Mouse (Mus musculus): ENCODE data around the gene Fer1l4. TPM values are rescaled to one million over a fixed set of nuclear protein-coding genes. Genes with fewer than 3 reads are reported as not detected.

Gene Fer1l4
- total and polyA plus RNA-seq, 3 experiments = not detected

DNA sequence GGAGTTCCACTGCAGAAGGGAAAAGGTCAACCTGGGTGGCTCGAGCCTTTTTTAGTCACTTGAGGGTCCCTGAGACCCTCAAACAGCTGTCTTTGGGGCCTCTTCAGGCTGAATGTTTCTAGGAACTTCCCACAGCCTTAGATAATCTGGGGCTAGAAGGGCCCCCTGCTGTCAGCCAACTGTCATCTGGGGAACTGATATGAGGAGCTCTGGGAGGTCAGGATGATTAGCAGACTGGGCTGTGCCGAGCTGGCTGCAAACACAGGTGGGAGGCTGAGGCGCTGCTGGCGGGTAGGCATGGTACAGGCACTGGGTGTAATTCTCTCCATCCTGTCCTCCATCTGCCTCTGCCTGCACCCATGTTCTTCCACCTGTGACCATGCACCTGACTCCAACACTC, 63.7 kb downstream of the Fer1l4 start:
- no peaks in the 10 kb centered on the region for H3K9me3 ChIP-seq (replicated peaks; ENCODE audit: low read length)
- H3K4me3 ChIP-seq (replicated peaks in 1 of 3; ENCODE audit: low read depth in 2 of 3, low read length in 2 of 3, poor library complexity in 1 of 3) = no peak overlapping the region
- dilution Hi-C loops (cut with MboI; ENCODE audit: extremely low pct_ligation_motif_present, extremely low pct_unique_long_range_greater_than_20kb, low sequenced_read_pairs) (no loop called here), in situ Hi-C loops (cut with MboI; ENCODE audit: low pct_ligation_motif_present, low pct_unique_long_range_greater_than_20kb, low sequenced_read_pairs) (loop anchor here (25.0 kb wide), 1 partner anchor 298 kb away; no protein-coding TSS in a partner anchor)
- no peak overlapping the region for H3K9ac ChIP-seq (ENCODE audit: insufficient read depth, low read depth)
- H3K4me1 ChIP-seq (ENCODE audit: control insufficient read depth in 1 of 2, insufficient read depth in 2 of 2) = no peaks in the 10 kb centered on the region
- H3K36me3 ChIP-seq (replicated peaks in 1 of 2; ENCODE audit: control insufficient read depth in 1 of 2, insufficient read depth in 1 of 2, low read length in 1 of 2) = peaks cover 87 to 97% of the 10 kb centered on the region in 2 experiments
- H3K27ac ChIP-seq (ENCODE audit: insufficient read depth, low read depth) = no peak overlapping the region
- H3K27me3 ChIP-seq (replicated peaks) = no peaks in the 10 kb centered on the region
- DNase-seq (ENCODE audit: extremely low read depth) = no peak
- H3K79me2 ChIP-seq (replicated peaks; ENCODE audit: control insufficient read depth, extremely low read depth, insufficient read depth, poor library complexity, severe bottlenecking) = no peaks in the 10 kb centered on the region
- TF ChIP-seq ZNF384 (IDR thresholded peaks at IDR 0.05; ENCODE audit: low read depth, low read length) = no peak
- no peak for TF ChIP-seq ZKSCAN1 (IDR thresholded peaks at IDR 0.05; ENCODE audit: borderline replicate concordance, low read depth, low read length)
- TF ChIP-seq EP300 (IDR thresholded peaks at IDR 0.05; ENCODE audit: low read length) = no peak
- no peak for TF ChIP-seq HCFC1 (IDR thresholded peaks at IDR 0.05; ENCODE audit: low read depth, low read length)
- H3K4me2 ChIP-seq (ENCODE audit: insufficient read depth, low read depth, poor library complexity, severe bottlenecking) = no peak overlapping the region

DNA sequence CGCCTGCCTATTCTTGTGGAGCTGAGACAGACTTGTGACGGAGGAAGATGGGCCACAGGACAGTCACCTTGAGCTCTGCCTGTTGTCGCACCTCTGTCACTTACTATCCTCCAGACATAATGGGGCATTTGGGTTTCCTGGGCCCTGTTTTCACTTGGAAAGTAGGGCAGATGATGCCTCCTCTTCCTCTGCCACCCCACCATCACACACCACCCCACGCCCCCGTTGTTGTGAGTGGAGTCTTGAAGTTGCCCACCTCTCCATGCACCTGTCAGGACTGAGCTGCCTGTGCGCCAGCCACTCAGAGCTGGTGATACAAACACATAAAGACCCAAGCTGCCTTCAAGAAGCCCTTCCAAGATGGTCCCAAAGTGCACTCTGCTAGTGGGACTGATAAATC, 65.6 kb downstream of the Fer1l4 start:
- dilution Hi-C loops (cut with MboI; ENCODE audit: extremely low pct_ligation_motif_present, extremely low pct_unique_long_range_greater_than_20kb, low sequenced_read_pairs) = no loop called here
- H3K27ac ChIP-seq (ENCODE audit: insufficient read depth, low read depth) = no peak overlapping the region
- H3K36me3 ChIP-seq (replicated peaks in 1 of 2; ENCODE audit: control insufficient read depth in 1 of 2, insufficient read depth in 1 of 2, low read length in 1 of 2) = peaks cover 82 to 94% of the 10 kb centered on the region in 2 experiments

DNA sequence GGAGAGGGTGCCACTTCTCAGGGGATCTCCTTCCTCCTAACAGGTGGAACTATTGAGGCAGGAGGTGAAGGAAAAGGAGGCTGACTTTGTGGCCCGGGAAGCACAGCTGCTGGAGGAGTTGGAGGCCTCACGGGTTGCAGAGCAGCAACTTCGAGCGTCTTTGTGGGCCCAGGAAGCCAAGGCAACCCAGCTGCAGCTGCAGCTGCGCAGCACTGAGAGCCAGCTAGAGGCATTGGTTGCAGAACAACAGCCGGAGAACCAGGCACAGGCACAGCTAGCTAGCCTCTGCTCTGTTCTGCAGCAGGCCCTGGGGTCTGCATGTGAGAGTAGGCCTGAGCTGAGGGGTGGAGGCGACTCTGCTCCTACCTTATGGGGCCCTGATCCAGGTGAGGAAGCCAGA, 67.0 kb downstream of the Fer1l4 start:
- in situ Hi-C loops (cut with MboI; ENCODE audit: low pct_ligation_motif_present, low pct_unique_long_range_greater_than_20kb, low sequenced_read_pairs) (loop anchor here (25.0 kb wide), 1 partner anchor 302 kb away; no protein-coding TSS in a partner anchor), dilution Hi-C loops (cut with MboI; ENCODE audit: extremely low pct_ligation_motif_present, extremely low pct_unique_long_range_greater_than_20kb, low sequenced_read_pairs) (no loop called here)
- TF ChIP-seq SIN3A (IDR thresholded peaks at IDR 0.05; ENCODE audit: low read length) (no peak), E2F4 (IDR thresholded peaks at IDR 0.05; ENCODE audit: insufficient replicate concordance, low read depth, low read length) (no peak), UBTF (IDR thresholded peaks at IDR 0.05; ENCODE audit: low read depth, low read length) (no peak), CHD1 (IDR thresholded peaks at IDR 0.05; ENCODE audit: low read depth, low read length) (no peak), CHD2 (IDR thresholded peaks at IDR 0.05; ENCODE audit: low read length) (no peak), MAZ (IDR thresholded peaks at IDR 0.05; ENCODE audit: low read depth, low read length) (no peak), MAFK (IDR thresholded peaks at IDR 0.05; ENCODE audit: insufficient replicate concordance, low read length) (no peak), NELFE (IDR thresholded peaks at IDR 0.05; ENCODE audit: low read depth, low read length) (no peak), USF2 (conservative IDR thresholded peaks at IDR 0.05; ENCODE audit: low read depth, low read length) (no peak), TBP (conservative IDR thresholded peaks at IDR 0.05; ENCODE audit: low read depth, low read length) (no peak), SMC3 (IDR thresholded peaks at IDR 0.05; ENCODE audit: low read depth, low read length) (no peak), ZKSCAN1 (IDR thresholded peaks at IDR 0.05; ENCODE audit: borderline replicate concordance, low read depth, low read length) (no peak), KAT2A (IDR thresholded peaks at IDR 0.05; ENCODE audit: insufficient replicate concordance, low read length) (no peak), POLR2AphosphoS2 (IDR thresholded peaks at IDR 0.05; ENCODE audit: low read depth, low read length) (no peak), HCFC1 (IDR thresholded peaks at IDR 0.05; ENCODE audit: low read depth, low read length) (no peak), RAD21 (IDR thresholded peaks at IDR 0.05; ENCODE audit: low read depth, low read length) (no peak), EP300 (IDR thresholded peaks at IDR 0.05; ENCODE audit: low read length) (no peak), USF1 (IDR thresholded peaks at IDR 0.05; ENCODE audit: low read depth, low read length) (no peak), ZNF384 (IDR thresholded peaks at IDR 0.05; ENCODE audit: low read depth, low read length) (no peak)
- Histone ChIP-seq H3K4me3 (replicated peaks in 1 of 3; ENCODE audit: low read depth in 2 of 3, low read length in 2 of 3, poor library complexity in 1 of 3) (no peak overlapping the region), H3K79me2 (replicated peaks; ENCODE audit: control insufficient read depth, extremely low read depth, insufficient read depth, poor library complexity, severe bottlenecking) (no peaks in the 10 kb centered on the region; the same call in 1 of the 2 replicates), H3K9ac (ENCODE audit: insufficient read depth, low read depth) (no peak overlapping the region), H3K36me3 (replicated peaks in 1 of 2; ENCODE audit: control insufficient read depth in 1 of 2, insufficient read depth in 1 of 2, low read length in 1 of 2) (peaks cover 77 to 93% of the 10 kb centered on the region in 2 experiments), H3K4me1 (ENCODE audit: control insufficient read depth in 1 of 2, insufficient read depth in 2 of 2) (peaks cover 0 to 3% of the 10 kb centered on the region in 2 experiments; a peak in 1 of 4 replicates), H3K27me3 (replicated peaks) (no peaks in the 10 kb centered on the region), H3K4me2 (ENCODE audit: insufficient read depth, low read depth, poor library complexity, severe bottlenecking) (no peak overlapping the region), H3K9me3 (replicated peaks; ENCODE audit: low read length) (no peaks in the 10 kb centered on the region), H3K27ac (ENCODE audit: insufficient read depth, low read depth) (no peak overlapping the region)
- no peak for DNase-seq (ENCODE audit: extremely low read depth)

More for the DNA sequence above, 65.6 kb downstream of the Fer1l4 start:
- Histone ChIP-seq H3K9ac (ENCODE audit: insufficient read depth, low read depth) (no peak overlapping the region), H3K79me2 (replicated peaks; ENCODE audit: control insufficient read depth, extremely low read depth, insufficient read depth, poor library complexity, severe bottlenecking) (no peaks in the 10 kb centered on the region; the same call in 1 of the 2 replicates), H3K4me3 (replicated peaks in 1 of 3; ENCODE audit: low read depth in 2 of 3, low read length in 2 of 3, poor library complexity in 1 of 3) (no peak overlapping the region), H3K4me2 (ENCODE audit: insufficient read depth, low read depth, poor library complexity, severe bottlenecking) (no peak overlapping the region), H3K9me3 (replicated peaks; ENCODE audit: low read length) (no peaks in the 10 kb centered on the region), H3K27me3 (replicated peaks) (no peaks in the 10 kb centered on the region), H3K4me1 (ENCODE audit: control insufficient read depth in 1 of 2, insufficient read depth in 2 of 2) (no peaks in the 10 kb centered on the region)
- in situ Hi-C loops (cut with MboI; ENCODE audit: low pct_ligation_motif_present, low pct_unique_long_range_greater_than_20kb, low sequenced_read_pairs) = loop anchor here (25.0 kb wide), 1 partner anchor 300 kb away; no protein-coding TSS in a partner anchor
- no peak for DNase-seq (ENCODE audit: extremely low read depth)
- TF ChIP-seq USF1 (IDR thresholded peaks at IDR 0.05; ENCODE audit: low read depth, low read length) = no peak
- TF ChIP-seq CHD2 (IDR thresholded peaks at IDR 0.05; ENCODE audit: low read length) = no peak
- no peak for TF ChIP-seq EP300 (IDR thresholded peaks at IDR 0.05; ENCODE audit: low read length)
- TF ChIP-seq CHD1 (IDR thresholded peaks at IDR 0.05; ENCODE audit: low read depth, low read length) = no peak
- TF ChIP-seq UBTF (IDR thresholded peaks at IDR 0.05; ENCODE audit: low read depth, low read length) = no peak
- no peak for TF ChIP-seq MAFK (IDR thresholded peaks at IDR 0.05; ENCODE audit: insufficient replicate concordance, low read length)
- no peak for TF ChIP-seq GABPA (IDR thresholded peaks at IDR 0.05; ENCODE audit: insufficient replicate concordance, low read depth, low read length)
- no peak for TF ChIP-seq PAX5 (IDR thresholded peaks at IDR 0.05; ENCODE audit: low read length)
- TF ChIP-seq IRF4 (IDR thresholded peaks at IDR 0.05; ENCODE audit: low read depth, low read length) = no peak
- TF ChIP-seq MYC (IDR thresholded peaks at IDR 0.05; ENCODE audit: low read depth, low read length) = no peak
- no peak for TF ChIP-seq SMC3 (IDR thresholded peaks at IDR 0.05; ENCODE audit: low read depth, low read length)
- TF ChIP-seq USF2 (conservative IDR thresholded peaks at IDR 0.05; ENCODE audit: low read depth, low read length) = no peak
- TF ChIP-seq CTCF (conservative IDR thresholded peaks at IDR 0.05 in 1 of 2, IDR thresholded peaks at IDR 0.05 in 1 of 2; ENCODE audit: low read depth in 2 of 2, low read length in 2 of 2) = no peak
- TF ChIP-seq RCOR1 (conservative IDR thresholded peaks at IDR 0.05; ENCODE audit: low read depth, low read length) = no peak
- no peak for TF ChIP-seq ETS1 (conservative IDR thresholded peaks at IDR 0.05; ENCODE audit: low read depth, low read length)
- no peak for TF ChIP-seq ZC3H11A (IDR thresholded peaks at IDR 0.05; ENCODE audit: low read depth, low read length)
- no peak for TF ChIP-seq NELFE (IDR thresholded peaks at IDR 0.05; ENCODE audit: low read depth, low read length)
